Mouse (Mus musculus): ENCODE results near the gene Lyrm9.

DNA sequence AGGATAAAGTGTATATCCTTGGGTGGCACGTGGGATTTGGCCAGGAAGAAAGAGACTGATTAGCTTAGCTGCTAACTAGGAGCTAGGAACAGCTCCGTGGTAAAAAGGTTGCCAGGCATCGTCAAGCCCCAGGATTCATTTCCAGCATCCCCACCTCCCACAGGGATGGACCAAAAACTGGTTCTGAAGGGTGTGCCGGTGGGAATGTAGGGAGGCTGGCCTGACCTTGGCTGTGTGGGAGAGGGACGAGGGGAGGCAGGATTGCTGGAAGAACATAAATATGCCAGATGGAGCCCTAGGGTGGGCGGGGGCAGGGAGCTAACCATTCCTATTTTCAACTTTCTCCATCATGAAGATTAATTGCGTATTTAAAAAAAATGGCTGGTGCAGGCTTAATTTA, 1.2 kb downstream of the Lyrm9 start:
- TF ChIP-seq CTCF (IDR thresholded peaks at IDR 0.05; ENCODE audit: low read depth) (no peak), EP300 (IDR thresholded peaks at IDR 0.05; ENCODE audit: low read depth) (no peak)

Measured in heart, postnatal 0 days (tissue).